Mouse (Mus musculus) CD4-positive helper T cell, adult 2 months (primary cell): ENCODE measurements around the gene Mb21d2.

ENCODE experiments used
- DNase-seq: peaks from one replicate; pipeline ENCODE4 v3.0.0-alpha.2; 2012; ENCODE audit warnings: low read depth, missing footprints, low spot score

Mb21d2 gene

DNA sequence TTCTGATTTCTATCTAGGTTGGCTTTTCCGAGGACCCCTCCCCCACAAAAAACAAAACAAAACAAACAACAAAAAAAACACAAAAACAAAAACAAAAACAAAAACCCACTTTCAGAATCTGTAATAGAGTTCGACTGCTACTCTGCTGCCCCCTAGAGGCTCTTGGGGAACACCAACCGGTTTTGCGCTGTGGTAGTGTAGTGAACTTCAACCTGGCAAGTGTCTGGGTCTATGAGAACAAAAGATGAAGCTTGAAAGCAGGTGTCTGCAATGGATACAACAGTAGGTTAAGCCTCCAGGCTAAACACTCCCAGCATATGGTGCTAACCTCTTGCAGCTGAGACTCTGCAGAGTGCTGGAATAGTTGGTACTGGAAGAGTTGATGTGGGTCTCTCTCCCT lies 136.4 kb downstream of the Mb21d2 start:
- no peak for DNase-seq
